Mouse (Mus musculus) neutrophil, adult 5-6 weeks (primary cell): ENCODE results near the gene Pilra. TPM values are rescaled to one million over a fixed set of nuclear protein-coding genes. Genes with fewer than 3 reads are reported as not detected.

ENCODE experiments used
- ATAC-seq: fragments of 151-379, 151-347 bp; 2 replicates; pipeline ENCODE4 v1.8.0; 2017; ENCODE audit warnings: mild to moderate bottlenecking, moderate TSS enrichment; ENCODE audit not compliant: insufficient number of reproducible peaks, poor library complexity, low FRiP score, severe bottlenecking; ENCODE audit errors: extremely low read depth
- total RNA-seq: library from RNA; stranded (forward); fragments of 200-1000 nt; gene quantifications from 2 replicates; pipeline ENCODE4 v1.2.3, GENCODE M21; 2017

The Pilra gene
- total RNA-seq, 1 experiment from 2014 or later: 361 TPM

- no peak for ATAC-seq
Measured at GRCm38 (mm10) chr5:137783901-137784540, 52.1 kb downstream of the Pilra start.

DNA sequence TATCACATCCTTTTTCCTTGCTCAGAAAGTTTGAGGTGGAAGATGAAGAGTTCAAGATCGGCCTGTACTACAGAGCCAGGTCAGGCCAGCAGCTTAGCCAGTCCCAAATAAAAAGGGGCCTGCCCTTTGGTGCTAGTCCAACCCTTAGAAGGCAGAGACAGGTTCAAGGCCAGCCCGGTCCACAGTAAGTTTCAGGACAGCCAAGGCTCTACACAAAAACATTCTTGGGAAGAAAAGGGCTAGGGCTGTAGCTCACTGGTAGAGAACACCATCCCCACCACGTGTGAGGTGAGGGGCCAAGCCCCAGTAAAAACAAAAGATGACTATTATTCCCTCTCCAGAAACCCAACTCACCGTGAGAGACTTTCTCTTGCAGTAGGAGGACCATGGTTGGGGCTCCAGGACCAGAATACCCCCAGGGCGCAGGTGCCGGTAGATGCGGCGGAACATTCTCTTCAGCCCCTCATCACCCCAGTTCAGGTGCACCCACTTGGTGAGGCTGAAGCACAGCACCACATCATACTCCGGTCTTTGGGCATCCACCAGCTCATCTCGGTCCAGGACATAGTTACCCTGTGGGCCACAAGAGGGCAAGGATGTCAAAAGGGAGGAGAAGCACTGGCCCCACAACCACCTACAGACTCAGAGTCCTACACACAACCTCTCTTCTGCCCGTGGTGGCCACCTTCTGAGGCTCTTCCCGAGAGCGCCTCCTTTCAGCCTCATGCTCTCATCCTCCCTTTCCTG is 53.1 kb downstream of the Pilra start:
- ATAC-seq: no peak

GRCm38 (mm10) chr5:137781661-137782060 is 54.4 kb downstream of the Pilra start:
- ATAC-seq: no peak

DNA sequence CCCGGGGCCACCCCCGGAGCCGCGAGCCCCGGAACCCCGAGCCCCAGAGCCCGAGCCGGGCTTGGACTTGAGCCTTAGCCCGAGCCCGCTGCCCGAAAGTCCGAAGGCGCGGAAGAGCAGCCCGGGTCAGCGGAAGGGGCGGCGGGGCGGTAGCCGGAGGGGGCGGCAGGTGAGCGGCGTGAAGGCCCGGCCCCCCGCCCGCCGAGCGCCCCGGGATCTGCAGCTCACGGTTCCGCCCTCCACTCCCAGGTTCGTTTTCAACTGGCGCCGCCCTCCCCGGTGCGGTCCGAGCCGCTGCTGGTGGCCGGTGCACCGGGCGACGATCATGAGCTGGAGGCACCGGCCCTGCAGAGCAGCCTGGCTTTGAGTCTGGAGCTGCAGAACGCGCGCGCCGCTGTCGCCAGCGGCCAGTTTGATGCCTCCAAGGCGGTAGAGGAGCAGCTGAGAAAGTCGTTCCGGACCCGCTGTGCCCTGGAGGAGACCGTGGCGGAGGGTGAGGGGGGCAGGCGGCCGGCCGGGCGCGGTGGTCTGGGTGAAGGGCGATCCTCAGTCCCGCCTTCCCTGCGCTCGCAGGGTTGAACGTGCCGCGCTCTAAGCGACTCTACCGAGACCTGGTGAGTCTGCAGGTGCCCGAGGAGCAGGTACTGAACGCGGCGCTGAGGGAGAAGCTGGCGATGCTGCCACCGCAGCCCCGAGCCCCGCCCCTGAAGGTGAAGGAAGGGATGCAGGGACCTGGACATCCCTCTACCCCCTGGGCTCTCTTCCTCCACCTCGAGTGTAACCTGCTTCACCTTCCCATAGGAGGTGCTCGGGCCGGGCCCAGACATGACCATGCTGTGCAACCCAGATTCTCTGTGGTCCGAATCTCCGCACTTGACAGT is 56.8 kb downstream of the Pilra start:
- ATAC-seq: no peak

GRCm38 (mm10) chr5:137778635-137779034 is 57.4 kb downstream of the Pilra start, which contains the start of gene Ppp1r35:
Ppp1r35 (plus strand) TSS chr5:137778849.
- peak; percentile 92 for ATAC-seq

DNA sequence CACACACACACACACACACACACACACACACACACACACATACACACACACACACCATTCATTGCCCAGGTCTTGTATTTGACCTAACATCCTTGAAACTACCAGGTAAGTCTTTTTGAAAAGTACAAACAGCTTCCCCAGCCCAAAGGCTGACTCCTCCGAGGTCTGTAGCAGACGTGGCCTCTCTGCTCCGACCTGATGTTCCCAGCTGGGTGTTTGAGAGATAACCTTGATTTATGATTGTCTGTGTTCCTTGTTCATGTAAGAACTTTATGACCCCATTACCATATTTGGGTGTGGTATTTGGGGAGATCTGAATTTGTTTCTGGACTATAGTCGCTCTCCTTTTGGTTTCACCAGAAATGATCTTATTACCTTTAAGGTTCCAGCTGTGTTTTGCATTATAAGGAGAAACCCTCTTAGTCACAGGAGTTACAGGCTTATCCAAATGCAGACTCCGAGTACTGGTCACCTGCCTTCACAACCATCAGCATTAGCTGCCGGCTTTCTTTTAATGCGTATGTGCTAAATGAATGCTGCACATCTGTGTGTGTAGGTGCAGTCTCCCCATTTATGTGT is 58.7 kb downstream of the Pilra start:
- ATAC-seq: no peak

- ATAC-seq: peak; percentile 10; the same call in 1 of the 2 replicates
Measured at GRCm38 (mm10) chr5:137776408-137776918, 59.6 kb downstream of the Pilra start.

- ATAC-seq: no peak
Measured at GRCm38 (mm10) chr5:137775587-137776290, 60.3 kb downstream of the Pilra start.

DNA sequence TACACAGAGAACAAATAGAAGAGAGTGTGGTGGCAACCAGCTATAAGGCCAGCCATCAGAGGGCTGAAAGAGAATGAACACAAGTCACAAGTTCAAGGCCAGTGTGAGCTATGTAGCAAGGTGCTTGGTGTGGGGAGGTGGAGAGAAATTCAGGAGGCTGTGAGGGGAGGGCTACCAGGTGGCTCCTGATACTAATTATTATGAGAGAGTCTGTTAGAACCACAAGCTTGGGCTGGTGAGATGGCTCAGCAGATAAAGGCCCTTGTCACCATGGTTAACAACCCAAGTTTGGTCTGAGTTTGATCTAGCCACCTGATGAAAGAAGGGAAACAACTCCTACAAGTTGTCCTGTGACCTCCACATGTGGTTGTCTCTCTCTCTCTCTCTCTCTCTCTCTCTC is 63.3 kb downstream of the Pilra start:
- ATAC-seq: no peak

Other genes starting within 250 kb of the Pilra start
- 3.5 and 4.2 TPM in 2 replicates for gene Mospd3, start 235.2 kb downstream of the Pilra start, total RNA-seq
- gene Pcolce, start 222.5 kb downstream of the Pilra start, total RNA-seq: 0.25 and 0.58 TPM in 2 replicates
- gene Fbxo24, start 207.3 kb downstream of the Pilra start, total RNA-seq: 0.61 and 0.70 TPM in 2 replicates
- 119 and 123 TPM in 2 replicates for gene Lrch4, start 207.2 kb downstream of the Pilra start, total RNA-seq
- 41.0 and 44.6 TPM in 2 replicates for gene Gm20605, start 207.1 kb downstream of the Pilra start, total RNA-seq
- 109 and 156 TPM in 2 replicates for gene Sap25, start 194.9 kb downstream of the Pilra start, total RNA-seq
- 0.47 and 0.61 TPM in 2 replicates for gene Irs3, start 190.6 kb downstream of the Pilra start, total RNA-seq
- gene Agfg2, start 151.6 kb downstream of the Pilra start, total RNA-seq: 4.9 and 5.5 TPM in 2 replicates
- 0.12 TPM in 2 replicates for gene Nyap1, start 94.7 kb downstream of the Pilra start, total RNA-seq
- 170 TPM in 2 replicates for gene Tsc22d4, start 90.6 kb downstream of the Pilra start, total RNA-seq
- 9.7 and 12.8 TPM in 2 replicates for gene Ppp1r35, start 57.4 kb downstream of the Pilra start, total RNA-seq
- 36.5 and 42.2 TPM in 2 replicates for gene Mepce, start 48.6 kb downstream of the Pilra start, total RNA-seq
- gene Zcwpw1, start 48.5 kb downstream of the Pilra start, total RNA-seq: 24.7 and 29.4 TPM in 2 replicates
- 124 and 127 TPM in 2 replicates for gene Pilrb1, start 21.8 kb upstream of the Pilra start, total RNA-seq
- gene Pilrb2, start 35.5 kb upstream of the Pilra start, total RNA-seq: 139 and 177 TPM in 2 replicates
- not detected in 2 replicates for gene Cyp3a13, start 85.3 kb upstream of the Pilra start, total RNA-seq
- not detected in 2 replicates for gene Gjc3, start 126.8 kb upstream of the Pilra start, total RNA-seq
- not detected in 2 replicates for gene Azgp1, start 145.2 kb upstream of the Pilra start, total RNA-seq
- gene Smok3a, start 185.0 kb upstream of the Pilra start, total RNA-seq: not detected in 2 replicates
- not detected in 2 replicates for gene Smok3b, start 185.1 kb upstream of the Pilra start, total RNA-seq
- 0.35 TPM in 1 of 2 replicates, not detected in the other for gene Smok3c, start 216.9 kb upstream of the Pilra start, total RNA-seq
- gene Zkscan1, start 248.8 kb upstream of the Pilra start, total RNA-seq: 15.2 and 18.7 TPM in 2 replicates